Mouse (Mus musculus) erythroblast, adult 5-6 weeks (primary cell): Measurements from ENCODE around the gene Urb1. TPM values are rescaled to one million over a fixed set of nuclear protein-coding genes. Genes with fewer than 3 reads are reported as not detected.

Experiments
- ATAC-seq: replicated peaks from 2 replicates; pipeline ENCODE4 v1.8.0; 2016; ENCODE audit warnings: moderate number of reproducible peaks, mild to moderate bottlenecking, moderate TSS enrichment, inconsistent platforms; ENCODE audit not compliant: poor library complexity, low FRiP score, severe bottlenecking
- total RNA-seq, 2 experiments: library from RNA; stranded (forward) in 1 of 2; stranded (reverse) in 1 of 2; fragments of 150-400 nt in 1 of 2; fragments of 200-764, 138-1000 nt in 1 of 2; gene quantifications; 2 replicates each; pipeline versions ENCODE4 v1.2.3 to v1.2.4; 2015 to 2017; ENCODE audit warnings: low replicate concordance in 2 of 2

Gene Urb1
- total RNA-seq, 2 experiments from 2014 or later, result 2.5 TPM

DNA sequence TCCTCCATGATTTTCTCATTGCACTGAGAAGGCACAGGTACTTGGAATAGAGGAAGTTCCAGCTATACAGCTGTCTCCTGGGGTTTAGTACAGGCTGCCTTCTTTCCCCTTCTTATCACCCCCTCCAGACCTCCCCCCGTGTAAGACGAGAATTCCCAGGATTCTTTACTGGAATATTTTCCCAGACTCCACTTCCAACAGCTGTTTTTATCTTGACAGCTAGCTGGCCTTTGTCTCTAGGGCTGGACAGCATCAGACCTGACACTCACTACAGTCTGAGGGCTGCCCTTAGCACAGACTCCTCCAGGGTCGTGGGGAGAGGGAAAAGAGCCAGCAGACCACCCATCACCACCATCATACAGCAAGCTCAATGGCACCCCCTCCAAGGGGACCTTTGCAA is 103.9 kb downstream of the Urb1 start:
- no peak for ATAC-seq

DNA sequence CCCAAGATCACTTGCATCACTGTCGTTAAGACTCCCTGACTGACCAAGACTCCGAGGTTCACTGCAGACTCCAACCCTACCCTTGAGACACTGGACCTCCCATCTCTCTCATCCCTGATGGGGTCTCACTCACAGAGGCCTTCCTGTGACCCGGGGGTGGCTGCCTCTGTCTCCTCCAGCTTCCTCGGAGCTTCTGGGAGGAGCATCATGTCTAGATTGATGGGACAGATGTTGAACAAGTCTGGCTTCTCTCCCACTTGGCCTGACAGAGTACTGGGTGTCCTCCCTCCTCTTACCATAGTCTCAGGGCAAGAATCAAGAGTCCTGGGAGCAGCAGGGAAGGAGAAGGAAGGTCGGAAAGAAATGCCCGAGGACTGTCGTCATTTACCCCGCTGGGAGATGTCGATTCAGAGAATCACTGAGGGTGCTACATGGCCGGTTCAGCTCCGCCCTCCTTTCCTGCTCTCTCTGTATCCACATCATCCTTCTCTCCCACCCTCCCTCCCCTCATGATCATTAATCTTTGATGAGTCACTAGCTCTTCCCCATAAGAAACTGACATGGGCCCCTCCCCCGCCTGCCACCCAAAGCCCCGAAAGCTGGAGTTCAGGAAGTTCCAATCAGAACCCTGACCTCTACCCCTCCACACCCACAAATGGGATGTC is 105.9 kb downstream of the Urb1 start:
- no peak for ATAC-seq

DNA sequence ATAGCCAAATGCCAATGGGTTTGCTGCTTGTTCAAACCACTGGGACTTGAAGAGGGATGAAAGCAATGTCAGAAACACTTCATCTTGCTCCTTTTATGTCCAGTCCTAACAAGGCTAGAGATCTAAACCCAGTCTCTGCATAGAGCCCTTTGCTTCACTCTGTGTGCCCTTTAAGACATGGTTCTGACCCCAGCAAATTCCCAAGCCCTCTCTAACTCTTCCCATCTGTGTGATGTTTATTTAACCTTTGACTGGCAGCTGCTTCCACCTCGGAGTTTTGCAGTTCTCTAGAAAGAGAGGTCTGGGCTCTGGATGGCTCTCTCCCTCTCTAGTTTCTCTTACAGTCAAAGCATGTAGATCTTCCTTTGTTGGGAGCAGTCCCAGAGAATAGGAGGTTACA is 106.6 kb downstream of the Urb1 start:
- no peak for ATAC-seq

DNA sequence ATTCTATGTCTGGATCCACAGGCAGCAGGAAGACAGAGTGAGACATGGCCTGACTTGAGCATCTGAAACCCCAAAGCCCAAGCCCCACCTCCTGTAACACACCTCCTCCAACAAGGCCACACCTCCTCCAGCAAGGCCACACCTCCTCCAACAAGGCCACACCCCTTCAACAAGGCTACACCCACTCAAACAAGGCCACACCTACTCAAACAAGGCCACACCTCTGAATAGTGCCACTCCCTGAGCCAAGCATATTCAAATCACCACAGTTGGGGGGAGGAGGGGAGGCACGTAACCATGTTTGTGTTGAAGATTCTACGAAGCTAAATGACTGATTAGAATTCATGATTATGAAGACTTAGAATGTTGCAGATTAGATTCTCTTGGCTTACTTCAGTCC is 108.7 kb downstream of the Urb1 start:
- ATAC-seq, result no peak

Other genes starting within 250 kb of the Urb1 start
- 22.4 and 23.2 TPM in 2 replicates for gene Mis18a, start 83.0 kb downstream of the Urb1 start, total RNA-seq (2015; ENCODE audit: low replicate concordance)
- 16.2 and 24.7 TPM in 2 replicates for gene Mis18a, start 83.0 kb downstream of the Urb1 start, total RNA-seq (2017; ENCODE audit: low replicate concordance)
- 3.3 TPM in 1 of 2 replicates, not detected in the other for gene Mrap, start 72.2 kb downstream of the Urb1 start, total RNA-seq (2015; ENCODE audit: low replicate concordance)
- gene Mrap, start 72.2 kb downstream of the Urb1 start, total RNA-seq (2017; ENCODE audit: low replicate concordance), result 2.0 and 5.0 TPM in 2 replicates
- not detected in 2 replicates for gene Eva1c, start 16.3 kb upstream of the Urb1 start, total RNA-seq (2015; ENCODE audit: low replicate concordance)
- gene Eva1c, start 16.3 kb upstream of the Urb1 start, total RNA-seq (2017; ENCODE audit: low replicate concordance), result 0.60 TPM in 1 of 2 replicates, not detected in the other
- gene Cfap298, start 124.7 kb upstream of the Urb1 start, total RNA-seq (2015; ENCODE audit: low replicate concordance), result 1.2 and 18.8 TPM in 2 replicates
- gene Cfap298, start 124.7 kb upstream of the Urb1 start, total RNA-seq (2017; ENCODE audit: low replicate concordance), result 7.0 and 20.1 TPM in 2 replicates
- 166 and 169 TPM in 2 replicates for gene Synj1, start 200.9 kb upstream of the Urb1 start, total RNA-seq (2015; ENCODE audit: low replicate concordance)
- gene Synj1, start 200.9 kb upstream of the Urb1 start, total RNA-seq (2017; ENCODE audit: low replicate concordance), result 142 and 167 TPM in 2 replicates
- gene Paxbp1, start 234.1 kb upstream of the Urb1 start, total RNA-seq (2015; ENCODE audit: low replicate concordance), result 30.9 and 35.5 TPM in 2 replicates
- gene Paxbp1, start 234.1 kb upstream of the Urb1 start, total RNA-seq (2017; ENCODE audit: low replicate concordance), result 68.0 and 81.5 TPM in 2 replicates